Mouse (Mus musculus) heart, embryonic 15.5 days (tissue): ENCODE data around the gene Pnpla8. TPM values are rescaled to one million over a fixed set of nuclear protein-coding genes. Genes with fewer than 3 reads are reported as not detected.

Experiments used
- ATAC-seq: fragments of 200-750 bp; cut with Nextera tagmentation; replicated peaks from 2 replicates; pipeline ENCODE4 v1.8.0; 2017; ENCODE audit warnings: low read depth, moderate TSS enrichment; ENCODE audit not compliant: insufficient number of reproducible peaks, insufficient read depth, low FRiP score
- H3K27ac ChIP-seq: fragments of 300-500 bp; sonication (generic); 2 replicates; pipeline ENCODE4 v1.5.1; 2015; ENCODE audit warnings: mild to moderate bottlenecking, inconsistent platforms
- H3K27me3 ChIP-seq: fragments of 300-500 bp; sonication (generic); 2 replicates; pipeline ENCODE4 v1.6.1; 2015; ENCODE audit warnings: inconsistent platforms
- H3K36me3 ChIP-seq: fragments of 300-500 bp; sonication (generic); 2 replicates; pipeline ENCODE4 v1.6.1; 2015; ENCODE audit warnings: mild to moderate bottlenecking, inconsistent platforms
- H3K4me1 ChIP-seq: fragments of 300-500 bp; sonication (generic); replicated peaks from 2 replicates; pipeline ENCODE4 v1.6.1; 2015; ENCODE audit warnings: inconsistent platforms
- H3K4me2 ChIP-seq: fragments of 300-500 bp; sonication (generic); 2 replicates; pipeline ENCODE4 v1.6.1; 2015; ENCODE audit warnings: inconsistent platforms, mild to moderate bottlenecking, moderate library complexity
- H3K4me3 ChIP-seq: fragments of 300-500 bp; sonication (generic); 2 replicates; pipeline ENCODE4 v1.5.1; 2015; ENCODE audit warnings: mild to moderate bottlenecking, inconsistent platforms
- H3K9ac ChIP-seq: fragments of 300-500 bp; sonication (generic); 2 replicates; pipeline ENCODE4 v1.6.1; 2015; ENCODE audit warnings: mild to moderate bottlenecking, inconsistent platforms
- H3K9me3 ChIP-seq: fragments of 300-500 bp; sonication (generic); replicated peaks from 2 replicates; pipeline ENCODE4 v1.6.1; 2016; ENCODE audit warnings: inconsistent platforms
- WGBS: fragments of 180-500 bp; shearing (Covaris S2); methylation state at CpG from one replicate; pipeline ENCODE4 v1.1.7; 2015; ENCODE audit warnings: mixed read lengths; 5-methylcytosine and 5-hydroxymethylcytosine counted together
- microRNA-seq: library from miRNA; unstranded; fragments of <30 nt; microRNA quantifications from one replicate; pipeline ENCODE4, GENCODE M21; 2016
- polyA plus RNA-seq: library from polyadenylated mRNA; unstranded; fragments of >200 nt; fragmentation: Nextera tagmentation; extraction: Ambion mirVana; gene quantifications from 2 replicates; pipeline ENCODE4 v1.2.1, GENCODE M21; 2015

The Pnpla8 gene
- polyA plus RNA-seq, 1 experiment from 2014 or later: 70.4 TPM

GRCm38 (mm10) chr12:44357881-44358280, 136.7 kb downstream of the Pnpla8 start:
- no peaks in the 10 kb centered on the region for H3K9me3 ChIP-seq
- H3K9ac ChIP-seq: no peak overlapping the region
- 85% methylated on average over 1 of the region's 1 CpGs for WGBS
- no peak for ATAC-seq
- no peak overlapping the region for H3K4me2 ChIP-seq
- no peak overlapping the region for H3K4me3 ChIP-seq
- H3K4me1 ChIP-seq: no peaks in the 10 kb centered on the region
- no peaks in the 10 kb centered on the region for H3K27me3 ChIP-seq
- H3K36me3 ChIP-seq: no peaks in the 10 kb centered on the region
- H3K27ac ChIP-seq: no peak overlapping the region

GRCm38 (mm10) chr12:44371076-44371710, 150.0 kb downstream of the Pnpla8 start:
- no peaks in the 10 kb centered on the region for H3K27me3 ChIP-seq
- ATAC-seq: no peak
- H3K4me3 ChIP-seq: no peak overlapping the region
- H3K4me2 ChIP-seq: no peak overlapping the region
- H3K9me3 ChIP-seq: no peaks in the 10 kb centered on the region
- H3K27ac ChIP-seq: no peak overlapping the region
- 61% methylated on average over 3 of the region's 3 CpGs for WGBS
- H3K9ac ChIP-seq: no peak overlapping the region
- no peaks in the 10 kb centered on the region for H3K4me1 ChIP-seq
- H3K36me3 ChIP-seq: no peaks in the 10 kb centered on the region

Small RNA genes lying within 50 kb of the gene (microRNA-seq; reads per million reads assigned to microRNA genes)
- gene Mir5627: not detected

Other genes starting within 250 kb of the Pnpla8 start
- gene Dnajb9, start 11.0 kb upstream of the Pnpla8 start, polyA plus RNA-seq: 20.1 and 22.8 TPM in 2 replicates
- gene Nrcam, start 107.5 kb downstream of the Pnpla8 start, polyA plus RNA-seq: 0.88 and 3.4 TPM in 2 replicates